Mouse (Mus musculus) layer of hippocampus, adult 2 months (tissue): ENCODE results near the gene Fam129b. TPM values are rescaled to one million over a fixed set of nuclear protein-coding genes. Genes with fewer than 3 reads are reported as not detected.

ENCODE experiments used
- DNase-seq, 2 experiments: peaks; one replicate each; pipeline ENCODE4 v3.0.0; 2022; ENCODE audit warnings: low spot score in 2 of 2
- H3K27ac ChIP-seq: fragments of 200-600 bp; 2 replicates; pipeline ENCODE4 v1.8.1; 2022
- H3K4me3 ChIP-seq: fragments of 200-600 bp; 2 replicates; pipeline ENCODE4 v1.8.1; 2022; ENCODE audit warnings: mild to moderate bottlenecking
- CTCF ChIP-seq: fragments of 200-600 bp; conservative IDR thresholded peaks from 2 replicates; pipeline ENCODE4 v1.8.1; 2022; ENCODE audit warnings: antibody characterized with exemption, mild to moderate bottlenecking, moderate library complexity
- total RNA-seq, 2 experiments: library from RNA; stranded (reverse); gene quantifications; 2 replicates each; pipeline ENCODE4 v1.2.3; 2021

Gene Fam129b
- total RNA-seq, 2 experiments from 2014 or later, result 14.5 to 14.9 TPM

- Histone ChIP-seq H3K4me3 (no peak overlapping the region), H3K27ac (no peak overlapping the region)
- DNase-seq, result no peak
- no peak for TF ChIP-seq CTCF
Measured at GRCm38 (mm10) chr2:32869721-32870274, 6.1 kb upstream of the Fam129b start.

GRCm38 (mm10) chr2:32870275-32871100 is 5.4 kb upstream of the Fam129b start:
- H3K27ac ChIP-seq, result no peak overlapping the region
- no peak overlapping the region for H3K4me3 ChIP-seq
- no peak for DNase-seq
- no peak for TF ChIP-seq CTCF

- H3K4me3 ChIP-seq, result no peak overlapping the region
- H3K27ac ChIP-seq, result no peak overlapping the region
- no peak for TF ChIP-seq CTCF
- DNase-seq, result no peak
Measured at GRCm38 (mm10) chr2:32874070-32874469, 1.8 kb upstream of the Fam129b start.

- Histone ChIP-seq H3K4me3 (peak overlapping the region; percentile 71), H3K27ac (no peak overlapping the region)
- no peak for DNase-seq
- TF ChIP-seq CTCF, result no peak
Measured at GRCm38 (mm10) chr2:32874951-32875674, 801 bp upstream of the Fam129b start.

- DNase-seq, result no peak
- TF ChIP-seq CTCF, result no peak
- peak overlapping the region; percentile 71 for H3K4me3 ChIP-seq
- H3K27ac ChIP-seq, result peak overlapping the region; percentile 88
Measured at GRCm38 (mm10) chr2:32876490-32877302, 782 bp downstream of the Fam129b start.

- no peak for TF ChIP-seq CTCF
- Histone ChIP-seq H3K4me3 (peak overlapping the region; percentile 71), H3K27ac (peak overlapping the region; percentile 88)
- no peak for DNase-seq
Measured at GRCm38 (mm10) chr2:32877303-32877702, 1.4 kb downstream of the Fam129b start.

GRCm38 (mm10) chr2:32877761-32878393 is 2.0 kb downstream of the Fam129b start:
- Histone ChIP-seq H3K4me3 (peak overlapping the region; percentile 71), H3K27ac (peak overlapping the region; percentile 88)
- DNase-seq, result no peak
- no peak for TF ChIP-seq CTCF

- no peak for TF ChIP-seq CTCF
- no peak for DNase-seq
- Histone ChIP-seq H3K4me3 (no peak overlapping the region; the same call in 1 of the 2 replicates), H3K27ac (peak overlapping the region; percentile 88; the same call in 1 of the 2 replicates)
Measured at GRCm38 (mm10) chr2:32878396-32878795, 2.5 kb downstream of the Fam129b start.

GRCm38 (mm10) chr2:32879593-32879992 is 3.7 kb downstream of the Fam129b start:
- H3K4me3 ChIP-seq, result no peak overlapping the region
- no peak for DNase-seq

GRCm38 (mm10) chr2:32881054-32881453 is 5.1 kb downstream of the Fam129b start:
- TF ChIP-seq CTCF, result no peak
- Histone ChIP-seq H3K4me3 (no peak overlapping the region), H3K27ac (peak overlapping the region; percentile 52; the same call in 1 of the 2 replicates)
- DNase-seq, result no peak

More at GRCm38 (mm10) chr2:32879593-32879992, 3.7 kb downstream of the Fam129b start:
- no peak for TF ChIP-seq CTCF
- H3K27ac ChIP-seq, result peak overlapping the region; percentile 32; the same call in 1 of the 2 replicates

GRCm38 (mm10) chr2:32881723-32882122 is 5.8 kb downstream of the Fam129b start:
- H3K27ac ChIP-seq, result peak overlapping the region; percentile 52
- peak in 1 of 2 experiments; percentile 41 for DNase-seq
- no peak for TF ChIP-seq CTCF
- H3K4me3 ChIP-seq, result no peak overlapping the region
